Mouse (Mus musculus): ENCODE data around the gene Hoxd4.

DNA sequence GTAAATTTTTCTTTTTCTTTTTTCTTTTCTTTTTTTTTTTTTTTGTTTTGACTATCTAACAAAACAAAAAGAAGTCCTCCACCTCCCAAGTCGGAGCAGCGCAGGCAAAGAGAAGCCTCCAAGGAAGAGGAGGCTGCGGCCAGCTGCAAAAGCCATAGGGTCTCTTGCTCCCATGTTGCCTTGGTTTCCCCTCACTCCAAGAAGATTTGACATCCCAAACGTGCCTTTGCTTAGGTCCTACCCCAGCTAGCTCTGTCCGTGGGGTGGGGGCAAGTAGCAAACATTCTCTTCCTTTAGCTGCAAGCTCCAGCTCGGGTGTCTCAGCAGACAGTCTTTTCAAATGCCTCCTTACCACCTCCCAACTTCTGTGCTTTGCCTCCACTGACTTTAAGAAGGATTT lies 22.0 kb downstream of the Hoxd4 start:
- no peak for TF ChIP-seq GATA1 (IDR thresholded peaks at IDR 0.05; ENCODE audit: low read length)
- no peak for TF ChIP-seq TAL1 (IDR thresholded peaks at IDR 0.05; ENCODE audit: low read length)
